Mouse (Mus musculus) midbrain, embryonic 13.5 days (tissue): Measurements from ENCODE around the gene Cul5. TPM values are rescaled to one million over a fixed set of nuclear protein-coding genes. Genes with fewer than 3 reads are reported as not detected.

Source experiments
- ATAC-seq: fragments of 200-750 bp; cut with Nextera tagmentation; 2 replicates; pipeline ENCODE4 v1.8.0; 2017; ENCODE audit warnings: mild to moderate bottlenecking, moderate TSS enrichment, moderate library complexity
- H3K27ac ChIP-seq: fragments of 300-500 bp; sonication (generic); 2 replicates; pipeline ENCODE4 v1.5.1; 2015; ENCODE audit warnings: inconsistent platforms, mild to moderate bottlenecking, moderate library complexity
- H3K27me3 ChIP-seq: fragments of 300-500 bp; sonication (generic); 2 replicates; pipeline ENCODE4 v1.6.1; 2015; ENCODE audit warnings: mild to moderate bottlenecking, inconsistent platforms
- H3K36me3 ChIP-seq: fragments of 300-500 bp; sonication (generic); 2 replicates; pipeline ENCODE4 v1.6.1; 2015; ENCODE audit warnings: mild to moderate bottlenecking, inconsistent platforms
- H3K4me1 ChIP-seq: fragments of 300-500 bp; sonication (generic); replicated peaks from 2 replicates; pipeline ENCODE4 v1.6.1; 2015; ENCODE audit warnings: inconsistent platforms
- H3K4me2 ChIP-seq: fragments of 300-500 bp; sonication (generic); replicated peaks from 2 replicates; pipeline ENCODE4 v1.6.1; 2015; ENCODE audit warnings: moderate library complexity, mild to moderate bottlenecking, inconsistent platforms
- H3K4me3 ChIP-seq: fragments of 300-500 bp; sonication (generic); replicated peaks from 2 replicates; pipeline ENCODE4 v1.5.1; 2015; ENCODE audit warnings: mild to moderate bottlenecking, inconsistent platforms
- H3K9ac ChIP-seq: fragments of 300-500 bp; sonication (generic); replicated peaks from 2 replicates; pipeline ENCODE4 v1.6.1; 2015; ENCODE audit warnings: mild to moderate bottlenecking, inconsistent platforms
- H3K9me3 ChIP-seq: fragments of 300-500 bp; sonication (generic); 2 replicates; pipeline ENCODE4 v1.6.1; 2016; ENCODE audit warnings: mild to moderate bottlenecking, inconsistent platforms
- WGBS: fragments of 180-500 bp; shearing (Covaris S2); methylation state at CpG from one replicate; pipeline ENCODE4 v1.1.7; 2015; 5-methylcytosine and 5-hydroxymethylcytosine counted together
- polyA plus RNA-seq: library from polyadenylated mRNA; unstranded; fragments of >200 nt; fragmentation: Nextera tagmentation; extraction: Ambion mirVana; gene quantifications from 2 replicates; pipeline ENCODE4 v1.2.1, GENCODE M21; 2015

Gene Cul5
- polyA plus RNA-seq, 1 experiment from 2014 or later = 47.3 TPM

GRCm38 (mm10) chr9:53667020-53667669 is 2.7 kb downstream of the Cul5 start:
- Histone ChIP-seq H3K9ac (peak overlapping the region; percentile 100), H3K27ac (peak overlapping the region; percentile 97), H3K36me3 (0 out of 2 replicates have a peak, but pooled peaks cover 4% of the 10 kb centered on the region), H3K9me3 (no peaks in the 10 kb centered on the region), H3K4me2 (peak overlapping the region; percentile 85), H3K4me1 (peaks cover 29% of the 10 kb centered on the region), H3K27me3 (no peaks in the 10 kb centered on the region), H3K4me3 (peak overlapping the region; percentile 94)
- under 1% methylated on average over 72 of the region's 74 CpGs for WGBS
- peak; percentile 97 for ATAC-seq

DNA sequence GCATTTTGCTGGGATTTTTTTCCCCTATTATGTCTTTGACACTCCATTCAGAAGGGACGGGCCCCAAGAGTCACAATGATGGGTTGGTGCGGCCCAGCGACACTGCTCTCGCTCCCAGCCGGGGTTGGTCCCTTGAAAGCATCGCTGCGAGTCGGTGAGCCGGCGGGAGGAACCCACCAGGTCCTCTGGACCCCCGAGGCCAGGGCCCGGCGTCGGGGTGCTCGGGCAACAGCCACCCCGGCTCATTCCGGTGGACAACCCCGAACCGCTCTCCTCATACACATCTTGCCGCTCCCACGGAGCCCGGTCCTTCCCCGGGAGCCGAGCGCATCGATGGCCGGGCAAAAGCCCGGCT is 3.2 kb downstream of the Cul5 start:
- 0 out of 2 replicates have a peak, but pooled peaks cover 4% of the 10 kb centered on the region for H3K36me3 ChIP-seq
- H3K9ac ChIP-seq = peak overlapping the region; percentile 100
- peak overlapping the region; percentile 97 for H3K27ac ChIP-seq
- ATAC-seq = no peak; the same call in none of the 2 replicates
- H3K27me3 ChIP-seq = no peaks in the 10 kb centered on the region
- H3K4me1 ChIP-seq = peaks cover 29% of the 10 kb centered on the region
- H3K9me3 ChIP-seq = no peaks in the 10 kb centered on the region
- peak overlapping the region; percentile 85 for H3K4me2 ChIP-seq
- peak overlapping the region; percentile 94 for H3K4me3 ChIP-seq
- WGBS = 0% methylated on average over 27 of the region's 28 CpGs

DNA sequence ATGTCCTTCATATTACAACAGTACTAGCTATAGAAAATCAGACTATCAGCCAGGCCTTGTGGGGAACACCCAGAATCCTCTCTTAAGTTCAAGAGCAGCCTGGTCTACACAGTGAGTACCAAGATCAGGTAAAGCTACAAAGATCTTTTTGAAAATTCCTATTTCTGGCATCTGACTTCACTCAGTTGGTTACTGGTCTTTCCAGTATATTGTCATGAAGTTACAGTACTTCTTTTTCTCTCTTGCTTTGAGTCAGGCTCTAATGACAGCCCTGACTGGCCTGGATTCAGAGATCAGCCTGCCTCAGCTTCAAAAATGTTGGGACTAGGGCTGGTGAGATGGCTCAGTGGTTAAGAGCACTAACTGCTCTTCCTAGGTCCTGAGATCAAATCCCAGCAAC is 4.4 kb downstream of the Cul5 start:
- Histone ChIP-seq H3K4me2 (peak overlapping the region; percentile 85), H3K27me3 (no peaks in the 10 kb centered on the region), H3K9me3 (no peaks in the 10 kb centered on the region), H3K36me3 (0 out of 2 replicates have a peak, but pooled peaks cover 4% of the 10 kb centered on the region), H3K4me1 (peaks cover 29% of the 10 kb centered on the region), H3K4me3 (peak overlapping the region; percentile 94), H3K9ac (0 out of 2 replicates have a peak overlapping the region, but pooled peaks have one; percentile 5), H3K27ac (no peak overlapping the region)
- ATAC-seq = no peak

GRCm38 (mm10) chr9:53664819-53665218 is 5.0 kb downstream of the Cul5 start:
- H3K4me1 ChIP-seq = peaks cover 29% of the 10 kb centered on the region
- H3K36me3 ChIP-seq = 0 out of 2 replicates have a peak, but pooled peaks cover 4% of the 10 kb centered on the region
- peak overlapping the region; percentile 43; the same call in 1 of the 2 replicates for H3K9ac ChIP-seq
- H3K27me3 ChIP-seq = no peaks in the 10 kb centered on the region
- no peak overlapping the region for H3K4me3 ChIP-seq
- H3K9me3 ChIP-seq = no peaks in the 10 kb centered on the region
- 70% methylated on average over 2 of the region's 2 CpGs for WGBS
- no peak overlapping the region for H3K27ac ChIP-seq
- ATAC-seq = no peak
- H3K4me2 ChIP-seq = peak overlapping the region; percentile 85; the same call in 1 of the 2 replicates

DNA sequence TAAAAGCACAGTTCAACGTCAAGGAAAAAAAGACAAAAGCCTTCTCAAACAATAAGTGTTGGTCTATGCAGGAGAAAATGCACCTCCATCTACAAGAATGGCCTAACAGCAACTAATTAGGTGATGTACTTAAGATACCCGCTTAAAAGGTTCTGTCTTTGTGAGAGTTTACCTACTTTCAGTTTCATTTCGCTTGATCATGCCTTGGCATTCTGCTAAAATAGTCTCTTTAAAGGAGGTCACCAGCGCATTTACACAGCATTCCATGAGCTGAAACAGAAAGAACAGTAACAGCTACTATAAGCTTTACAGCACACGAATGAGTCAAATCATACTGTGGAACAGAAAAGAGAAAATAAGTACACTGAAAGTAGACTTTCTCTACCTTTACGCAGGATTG is 35.0 kb downstream of the Cul5 start:
- no peak overlapping the region for H3K27ac ChIP-seq
- no peak overlapping the region for H3K4me2 ChIP-seq
- no peaks in the 10 kb centered on the region for H3K4me1 ChIP-seq
- H3K36me3 ChIP-seq = peaks cover 61% of the 10 kb centered on the region
- ATAC-seq = no peak
- no peak overlapping the region for H3K9ac ChIP-seq
- H3K4me3 ChIP-seq = no peak overlapping the region
- H3K27me3 ChIP-seq = no peaks in the 10 kb centered on the region
- WGBS = 97% methylated on average over 6 of the region's 6 CpGs
- no peaks in the 10 kb centered on the region for H3K9me3 ChIP-seq

GRCm38 (mm10) chr9:53615246-53615645 is 54.6 kb downstream of the Cul5 start:
- Histone ChIP-seq H3K9me3 (no peaks in the 10 kb centered on the region), H3K4me2 (no peak overlapping the region), H3K9ac (no peak overlapping the region), H3K27ac (no peak overlapping the region), H3K36me3 (peaks cover 48% of the 10 kb centered on the region), H3K27me3 (no peaks in the 10 kb centered on the region), H3K4me1 (no peaks in the 10 kb centered on the region), H3K4me3 (no peak overlapping the region)
- no peak for ATAC-seq
- WGBS = 88% methylated on average over 8 of the region's 8 CpGs

GRCm38 (mm10) chr9:53614286-53614685 is 55.5 kb downstream of the Cul5 start:
- H3K4me2 ChIP-seq = no peak overlapping the region
- no peak for ATAC-seq
- H3K27me3 ChIP-seq = no peaks in the 10 kb centered on the region
- no peaks in the 10 kb centered on the region for H3K9me3 ChIP-seq
- 89% methylated on average over 4 of the region's 4 CpGs for WGBS
- H3K27ac ChIP-seq = no peak overlapping the region
- H3K4me1 ChIP-seq = peaks cover 6% of the 10 kb centered on the region
- H3K9ac ChIP-seq = no peak overlapping the region
- no peak overlapping the region for H3K4me3 ChIP-seq
- H3K36me3 ChIP-seq = peaks cover 40% of the 10 kb centered on the region

DNA sequence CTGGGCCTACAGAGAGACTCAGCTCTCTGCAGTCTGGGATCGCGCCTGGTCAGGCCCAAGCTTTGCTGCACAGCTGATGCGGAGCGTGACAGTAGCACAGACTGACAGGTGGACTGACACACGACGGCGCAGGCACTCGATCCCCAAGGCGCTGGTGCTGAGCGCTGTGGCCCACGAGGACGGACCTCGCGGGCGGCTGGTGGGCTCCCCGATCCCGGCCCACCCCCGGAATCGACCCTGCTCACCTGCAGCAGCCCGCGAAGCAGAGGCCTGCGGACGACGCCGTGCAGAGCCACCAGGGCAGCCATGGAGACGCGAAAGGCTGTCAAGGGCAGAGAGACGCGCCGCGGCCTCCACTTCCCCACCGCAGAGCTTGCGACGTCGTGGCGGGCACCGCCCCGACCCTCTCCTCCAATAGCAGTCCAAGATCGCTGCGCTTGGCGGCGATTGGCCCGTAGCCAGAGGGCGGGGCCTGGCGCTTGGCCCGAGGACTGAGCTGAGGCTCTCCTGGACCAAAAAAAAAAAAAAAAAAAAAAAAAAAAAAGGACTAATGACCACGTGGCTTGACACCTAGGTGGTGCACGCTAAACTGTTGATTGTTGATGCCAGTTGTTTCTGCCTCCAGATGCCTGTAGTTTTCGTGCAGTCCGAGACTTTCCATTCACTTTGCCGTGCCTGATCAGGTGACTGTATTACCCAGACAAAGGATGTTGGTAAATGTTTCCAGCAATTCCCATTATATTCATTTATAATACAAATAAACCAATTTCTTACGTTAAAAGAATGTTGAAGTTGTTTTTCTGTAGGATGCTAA is 59.6 kb downstream of the Cul5 start, which contains the start of gene Acat1:
Gene Acat1 (minus strand): TSS at position 415 of the 814 bp plus-strand sequence.
- H3K4me2 ChIP-seq = peak within 1 kb of the TSS; percentile 83
- 5% methylated on average over 52 of the region's 52 CpGs for WGBS
- peaks cover 12% of the 10 kb centered on the region for H3K36me3 ChIP-seq
- H3K9ac ChIP-seq = peak within 1 kb of the TSS; percentile 86
- H3K9me3 ChIP-seq = no peaks in the 10 kb centered on the region
- no peaks in the 10 kb centered on the region for H3K27me3 ChIP-seq
- H3K4me3 ChIP-seq = peak within 1 kb of the TSS; percentile 77
- ATAC-seq = peak; percentile 99
- peak within 1 kb of the TSS; percentile 72 for H3K27ac ChIP-seq
- H3K4me1 ChIP-seq = peaks cover 17% of the 10 kb centered on the region

DNA sequence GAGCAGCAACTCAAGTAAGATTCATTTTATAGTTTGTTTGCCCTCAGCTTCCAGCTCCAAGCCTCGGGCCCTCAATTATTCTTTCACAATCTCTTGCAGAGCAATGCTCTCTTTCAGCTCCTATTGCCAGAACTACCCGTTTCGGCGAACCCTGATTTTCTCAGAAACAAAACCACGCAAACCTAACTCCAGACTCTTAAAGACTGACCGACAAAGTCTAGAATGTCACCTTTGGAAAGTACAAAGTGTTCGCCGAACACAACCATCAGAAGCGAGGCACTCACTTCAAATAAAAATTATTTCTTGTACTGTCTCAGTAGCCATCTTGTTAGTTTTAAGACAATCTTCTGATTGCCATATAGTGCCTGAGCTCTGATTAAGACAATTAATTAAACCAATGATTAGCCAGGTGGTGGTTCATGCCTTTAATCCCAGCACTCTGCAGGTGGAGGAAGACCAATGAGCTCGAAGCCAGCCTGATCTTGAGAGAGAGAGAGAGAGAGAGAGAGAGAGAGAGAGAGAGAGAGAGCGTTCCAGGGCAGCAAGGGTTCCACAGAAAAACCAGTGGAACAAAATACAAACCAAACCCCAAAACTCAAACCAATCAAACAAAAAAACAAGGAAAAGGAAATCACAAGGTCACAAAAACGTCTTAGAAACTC is 60.4 kb downstream of the Cul5 start:
- H3K9ac ChIP-seq = peak overlapping the region; percentile 86
- H3K4me2 ChIP-seq = peak overlapping the region; percentile 83
- H3K9me3 ChIP-seq = no peaks in the 10 kb centered on the region
- H3K36me3 ChIP-seq = peaks cover 6% of the 10 kb centered on the region
- H3K4me3 ChIP-seq = peak overlapping the region; percentile 77
- ATAC-seq = no peak
- 77% methylated on average over 12 of the region's 12 CpGs for WGBS
- H3K27ac ChIP-seq = no peak overlapping the region
- no peaks in the 10 kb centered on the region for H3K27me3 ChIP-seq
- H3K4me1 ChIP-seq = peaks cover 17% of the 10 kb centered on the region

DNA sequence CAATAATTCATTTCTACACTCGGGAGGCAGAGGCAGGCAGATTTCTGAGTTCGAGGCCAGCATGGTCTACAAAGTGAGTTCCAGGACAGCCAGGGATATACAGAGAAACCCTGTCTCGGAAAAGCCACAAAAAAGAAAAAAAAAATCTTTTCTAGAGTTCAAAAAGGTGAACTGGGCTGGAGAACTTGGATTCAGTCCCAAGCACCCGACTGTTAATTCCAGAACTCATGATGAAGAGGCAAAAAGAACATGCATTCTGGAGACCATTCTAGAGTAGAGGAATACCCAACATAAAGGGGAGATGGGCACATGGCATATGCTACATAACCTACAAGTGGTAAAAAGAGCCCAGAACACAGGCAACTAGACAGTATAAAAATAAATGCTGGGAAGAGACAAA is 62.0 kb downstream of the Cul5 start:
- WGBS = 93% methylated on average over 4 of the region's 4 CpGs
- Histone ChIP-seq H3K4me1 (peaks cover 17% of the 10 kb centered on the region), H3K27ac (no peak overlapping the region), H3K36me3 (no peaks in the 10 kb centered on the region), H3K4me2 (no peak overlapping the region), H3K9ac (no peak overlapping the region), H3K4me3 (no peak overlapping the region), H3K9me3 (no peaks in the 10 kb centered on the region), H3K27me3 (no peaks in the 10 kb centered on the region)
- no peak for ATAC-seq

- H3K4me3 ChIP-seq = no peak overlapping the region
- H3K27me3 ChIP-seq = no peaks in the 10 kb centered on the region
- no peak overlapping the region for H3K27ac ChIP-seq
- ATAC-seq = no peak
- H3K9me3 ChIP-seq = no peaks in the 10 kb centered on the region
- no peak overlapping the region for H3K9ac ChIP-seq
- WGBS = 91% methylated on average over 3 of the region's 3 CpGs
- peaks cover 17% of the 10 kb centered on the region for H3K4me1 ChIP-seq
- no peak overlapping the region for H3K4me2 ChIP-seq
- no peaks in the 10 kb centered on the region for H3K36me3 ChIP-seq
Measured at GRCm38 (mm10) chr9:53607192-53607591, 62.6 kb downstream of the Cul5 start.

GRCm38 (mm10) chr9:53604954-53605353 is 64.9 kb downstream of the Cul5 start:
- ATAC-seq = no peak
- no peaks in the 10 kb centered on the region for H3K27me3 ChIP-seq
- H3K4me2 ChIP-seq = no peak overlapping the region
- no peak overlapping the region for H3K4me3 ChIP-seq
- H3K9ac ChIP-seq = no peak overlapping the region
- H3K4me1 ChIP-seq = peaks cover 17% of the 10 kb centered on the region
- no peak overlapping the region for H3K27ac ChIP-seq
- H3K9me3 ChIP-seq = no peaks in the 10 kb centered on the region
- WGBS = 96% methylated on average over 5 of the region's 5 CpGs
- H3K36me3 ChIP-seq = no peaks in the 10 kb centered on the region
